Mouse (Mus musculus): ENCODE data around the gene Ttc39b.

GRCm38 (mm10) chr4:83328026-83328945 is 4.2 kb upstream of the Ttc39b start:
- TF ChIP-seq CTCF (IDR thresholded peaks at IDR 0.05; ENCODE audit: low read depth, low read length): no peak
- no peak for TF ChIP-seq GATA1 (IDR thresholded peaks at IDR 0.05; ENCODE audit: borderline replicate concordance, low read length)

Data from G1E (cell line).